Mouse (Mus musculus) testis, postnatal 10 days (tissue): ENCODE measurements around the gene Cep164.
"Not testable (repeated sequence)": the region's sequence is repeated elsewhere in the genome, so short reads cannot be mapped to it uniquely, and the experiment has no call there.

Experiments
- DNase-seq: peaks from one replicate; pipeline ENCODE4 v3.0.0; 2021; ENCODE audit warnings: low spot score

Cep164 gene

DNA sequence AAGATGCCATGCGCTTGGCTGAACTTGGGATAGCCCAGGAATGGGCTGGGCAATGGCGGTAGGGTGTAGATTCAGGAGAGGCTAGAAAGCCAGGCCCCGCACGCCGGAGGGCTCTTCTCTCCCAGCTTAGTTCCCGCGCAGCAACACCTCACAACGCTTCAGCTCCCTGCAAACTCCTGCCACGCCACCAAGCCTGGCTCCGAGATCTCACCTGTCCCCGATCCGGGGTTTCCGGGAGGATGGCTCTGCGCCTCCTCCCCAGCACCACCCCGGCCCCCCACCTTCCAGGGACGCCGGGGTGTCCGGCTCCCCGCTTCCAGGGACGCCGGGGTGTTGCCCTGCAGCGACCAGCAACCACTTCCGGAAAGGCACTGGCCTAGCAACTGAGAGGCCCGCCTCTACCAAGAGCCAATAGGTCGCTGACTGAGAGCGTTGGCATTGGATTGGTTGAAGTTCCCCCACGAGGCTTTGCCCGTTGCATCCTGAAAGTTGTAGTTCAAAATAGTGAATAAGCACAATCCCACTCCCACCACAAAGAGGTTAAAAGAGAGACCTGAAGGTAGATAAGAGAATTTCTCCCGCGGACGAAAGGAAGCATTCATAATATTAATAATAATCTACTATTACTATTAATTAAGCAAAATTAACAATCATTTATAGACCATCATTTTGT lies at the start of gene Cep164:
Gene Cep164, minus strand, starts transcription at position 401 of the 673 bp plus-strand sequence.
- peak; percentile 82 for DNase-seq

DNA sequence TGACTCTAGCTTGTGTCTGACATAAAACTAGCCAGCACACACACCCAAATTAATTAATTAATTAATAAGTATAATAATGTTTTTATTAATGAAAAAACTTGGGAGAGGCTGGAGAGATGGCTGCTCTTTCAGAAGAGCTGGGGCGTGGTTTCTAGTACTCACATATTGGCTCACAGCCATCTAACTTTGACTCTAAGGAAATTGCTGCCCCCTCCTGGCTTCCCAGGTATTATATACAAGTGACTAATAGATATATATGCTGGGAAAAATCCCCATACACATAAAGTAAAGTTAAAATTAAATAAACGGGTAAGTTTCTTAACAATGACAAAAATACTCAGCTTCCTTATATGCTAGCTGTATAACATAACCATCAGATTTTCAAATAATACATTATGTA lies 49.4 kb upstream of the Cep164 start:
- peak; percentile 74 for DNase-seq

- no peak for DNase-seq
Observed at GRCm38 (mm10) chr9:45870265-45870664, 41.8 kb upstream of the Cep164 start.

DNA sequence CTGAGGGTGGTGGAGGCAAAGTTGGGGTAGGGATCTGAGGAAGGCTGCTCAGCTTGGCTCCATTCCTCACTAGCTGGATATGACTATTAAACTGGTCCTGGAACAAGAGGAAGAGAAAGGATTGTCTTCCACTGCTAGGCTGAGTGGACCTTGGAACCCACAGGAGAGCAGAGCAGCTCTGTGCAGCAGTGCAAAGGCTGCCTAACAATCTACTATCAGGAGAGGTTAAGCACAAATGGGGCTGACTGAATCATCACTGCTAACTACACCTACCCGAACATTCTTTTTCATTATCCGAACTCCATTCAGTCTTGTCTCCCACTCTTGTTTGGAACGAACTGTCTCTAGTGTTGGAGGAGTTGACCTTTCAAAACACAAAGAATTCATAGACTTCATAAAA lies 40.7 kb upstream of the Cep164 start:
- DNase-seq = no peak

GRCm38 (mm10) chr9:45861813-45862212 lies 33.3 kb upstream of the Cep164 start:
- DNase-seq = no peak

GRCm38 (mm10) chr9:45859364-45859763 lies 30.9 kb upstream of the Cep164 start:
- no peak for DNase-seq

- no peak for DNase-seq
Observed at GRCm38 (mm10) chr9:45854136-45854535, 25.6 kb upstream of the Cep164 start.

DNA sequence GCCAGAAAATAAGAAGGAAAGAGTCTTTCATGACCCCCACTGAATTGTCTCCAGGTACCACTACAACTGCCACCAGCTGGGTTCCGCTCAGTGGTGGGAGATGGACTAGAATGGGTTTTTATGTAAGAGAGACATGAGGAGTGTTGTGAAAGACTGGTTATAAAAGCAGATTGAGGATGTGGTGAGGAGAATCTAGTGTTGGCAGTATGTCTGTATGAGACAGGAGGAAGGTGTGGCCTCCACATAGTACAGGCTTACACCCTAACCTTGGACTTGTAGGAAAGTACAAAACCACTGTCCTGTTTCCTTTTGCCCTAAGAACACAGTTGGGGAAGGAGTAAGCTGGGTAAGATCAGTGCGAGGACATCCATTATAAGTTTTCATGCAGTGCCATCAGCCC lies 25.2 kb upstream of the Cep164 start:
- DNase-seq = no peak

DNA sequence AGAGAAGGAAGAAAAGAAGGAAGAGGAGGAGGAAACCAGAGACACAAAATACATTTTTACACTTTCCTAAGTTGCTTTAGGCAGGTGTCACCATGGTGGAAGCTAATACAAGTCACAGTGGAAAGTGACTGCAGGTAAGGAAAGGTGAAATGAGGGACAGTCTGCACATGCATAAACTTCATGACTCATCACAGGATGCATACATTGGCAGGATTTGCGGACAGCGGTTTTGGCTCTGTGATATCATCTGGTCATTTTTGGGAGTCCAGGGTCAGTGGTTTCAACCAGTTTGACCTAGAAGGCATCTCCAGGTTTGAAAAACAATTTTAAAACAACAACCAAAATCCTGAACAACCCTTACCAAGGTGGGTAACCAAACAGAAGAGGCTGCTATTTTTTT lies 23.3 kb upstream of the Cep164 start:
- DNase-seq = no peak

DNA sequence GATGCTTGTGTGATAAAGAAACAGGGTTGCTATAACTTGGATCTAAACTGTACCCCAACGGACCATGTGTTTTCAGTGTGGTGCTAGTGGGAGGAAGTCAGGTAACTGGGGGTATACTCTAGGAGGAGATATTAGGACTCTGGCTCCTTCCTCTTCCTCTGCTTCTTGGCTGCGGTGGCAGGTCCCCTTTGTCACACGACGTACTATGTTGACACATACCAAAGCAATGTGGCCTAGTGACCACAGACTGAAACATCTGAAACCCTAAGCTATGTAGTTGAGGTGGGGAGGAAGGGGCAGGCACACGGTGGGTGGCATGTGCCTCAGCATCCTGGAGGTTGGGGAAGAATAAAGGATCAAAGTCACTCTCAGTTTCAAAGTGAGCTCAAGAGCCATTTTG lies 22.8 kb upstream of the Cep164 start:
- DNase-seq = no peak

DNA sequence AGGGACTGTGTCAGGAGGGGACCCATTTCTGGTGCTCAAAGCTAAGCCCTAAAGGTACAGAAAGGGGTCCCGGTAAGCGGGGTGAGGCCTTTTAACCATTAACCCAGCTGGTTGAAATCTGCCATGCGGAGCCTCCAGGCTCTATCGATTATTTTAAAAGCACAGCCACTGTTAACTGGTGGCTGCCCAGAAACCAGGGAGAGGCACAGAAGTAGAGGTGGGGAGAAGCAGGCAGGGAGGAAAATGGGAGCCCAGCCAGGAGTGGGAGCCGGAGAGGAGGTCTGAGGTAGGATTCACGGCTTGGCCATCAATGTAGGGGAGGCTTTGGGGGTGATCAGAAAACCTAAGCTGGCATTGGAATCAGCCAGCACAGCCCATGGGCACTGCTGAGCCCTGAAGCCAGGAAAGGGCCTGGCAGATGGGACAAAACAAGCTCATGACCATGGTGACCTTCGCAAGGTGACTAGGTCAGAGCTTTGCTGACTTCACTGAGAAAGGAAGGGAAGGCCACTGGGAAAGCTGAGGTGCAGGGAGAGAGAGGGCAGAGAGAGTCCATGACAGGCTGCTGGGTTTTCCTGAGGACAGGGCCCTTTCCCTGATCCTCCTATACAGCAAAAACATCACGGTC lies 22.2 kb upstream of the Cep164 start:
- peak; percentile 57 for DNase-seq

- peak; percentile 64 for DNase-seq
Observed at GRCm38 (mm10) chr9:45849528-45850408, 21.3 kb upstream of the Cep164 start.

GRCm38 (mm10) chr9:45846891-45847460 lies 18.5 kb upstream of the Cep164 start:
- DNase-seq = no peak

DNA sequence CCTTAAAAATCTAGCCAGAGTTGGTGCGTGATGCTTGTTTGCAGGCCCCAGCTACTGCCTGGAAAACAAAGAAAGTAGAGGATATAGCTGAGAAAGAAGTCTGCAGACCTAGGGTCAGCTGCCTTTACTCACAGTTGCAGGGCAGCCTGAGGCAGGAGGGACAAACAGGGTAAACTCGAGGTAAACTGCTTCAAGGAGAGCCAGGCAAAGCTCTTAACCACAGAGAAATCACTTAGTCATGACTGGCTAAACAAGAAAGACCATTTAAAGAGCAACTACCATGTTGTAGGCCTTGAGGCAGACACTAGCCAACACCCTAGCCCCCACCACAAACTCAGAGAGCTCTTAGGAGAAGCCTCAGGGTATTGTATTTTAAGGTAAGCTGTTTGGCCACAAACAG lies 17.7 kb upstream of the Cep164 start:
- DNase-seq = not testable (repeated sequence)

GRCm38 (mm10) chr9:45845541-45845940 lies 17.1 kb upstream of the Cep164 start:
- DNase-seq = no peak

DNA sequence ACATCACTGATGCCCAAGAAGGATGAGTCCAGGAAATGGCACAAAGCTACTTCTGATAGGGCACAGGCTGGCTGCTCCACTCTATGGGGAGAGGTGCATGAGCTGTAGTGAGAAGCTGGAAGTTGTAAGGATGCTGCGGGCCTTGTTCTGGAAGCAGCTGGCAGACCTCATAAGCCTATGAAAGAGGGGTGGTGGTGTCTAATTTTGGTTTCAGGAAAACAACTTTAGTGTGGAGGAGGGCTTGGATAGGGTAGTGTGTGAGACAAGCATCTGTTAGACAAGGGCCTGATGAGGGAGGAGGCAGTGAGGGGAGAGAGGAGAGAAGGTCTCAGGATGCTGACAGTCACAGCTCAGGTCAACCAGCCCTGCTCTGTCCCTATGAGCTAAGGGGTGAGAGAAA lies 15.3 kb upstream of the Cep164 start:
- no peak for DNase-seq

DNA sequence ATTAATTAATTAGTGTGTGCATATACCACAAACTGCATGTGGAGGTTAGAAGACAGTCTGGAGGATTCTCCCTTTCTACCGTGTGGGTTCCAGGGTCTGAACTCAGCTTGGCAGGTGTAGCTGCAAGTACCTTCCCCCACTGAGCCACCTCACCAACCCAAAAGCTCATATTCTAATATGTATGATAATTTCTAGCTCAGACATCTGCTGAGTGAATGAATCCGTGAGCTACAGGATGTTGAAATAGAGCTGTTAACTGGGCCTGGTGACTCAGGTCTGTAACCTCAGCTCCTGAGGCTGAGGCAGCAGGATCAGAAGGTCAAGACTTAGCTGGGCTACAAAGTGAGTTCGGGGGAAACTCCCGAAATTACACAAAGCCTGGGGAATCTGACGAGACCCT lies 14.5 kb upstream of the Cep164 start:
- no peak for DNase-seq

DNA sequence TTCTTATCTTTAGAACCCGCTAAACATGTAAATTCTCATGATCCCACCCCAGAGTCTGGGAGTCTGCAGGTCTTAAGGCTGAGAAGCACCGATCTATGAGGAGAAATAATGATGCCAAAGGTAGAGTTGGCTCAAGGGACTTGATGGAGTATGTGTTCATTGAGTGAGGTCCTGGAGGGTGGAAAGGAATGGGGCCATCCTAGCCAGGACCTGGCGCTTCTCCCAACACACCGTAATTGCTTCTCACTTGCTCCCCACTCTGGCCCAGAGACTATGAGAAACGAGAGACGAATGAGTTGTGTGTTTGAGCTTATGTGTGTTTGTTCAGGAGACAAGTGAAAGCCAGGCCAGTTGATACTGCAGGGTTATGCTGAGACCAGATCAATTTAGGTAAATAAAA lies 13.0 kb upstream of the Cep164 start:
- no peak for DNase-seq

DNA sequence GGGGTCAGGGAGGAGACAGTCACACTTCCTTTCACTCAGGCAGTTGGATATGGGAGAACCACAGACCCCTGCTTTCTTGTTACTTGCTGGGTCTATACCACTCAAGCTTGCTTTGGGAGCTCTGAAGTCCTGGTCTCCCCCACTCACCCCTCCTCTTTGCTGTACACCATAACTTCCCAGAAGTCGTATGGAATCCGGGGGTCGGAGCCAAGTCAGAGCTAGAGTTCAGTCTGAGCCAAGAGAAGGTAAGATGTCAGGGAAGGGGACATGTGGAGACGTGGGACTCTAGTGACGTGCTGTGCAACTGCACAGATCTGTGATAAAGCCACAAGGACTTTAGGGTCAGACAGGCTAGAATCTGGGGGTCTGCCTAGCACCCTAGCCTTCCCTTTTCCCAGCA lies 11.8 kb upstream of the Cep164 start:
- DNase-seq = no peak

GRCm38 (mm10) chr9:45839982-45840300 lies 11.4 kb upstream of the Cep164 start:
- no peak for DNase-seq

DNA sequence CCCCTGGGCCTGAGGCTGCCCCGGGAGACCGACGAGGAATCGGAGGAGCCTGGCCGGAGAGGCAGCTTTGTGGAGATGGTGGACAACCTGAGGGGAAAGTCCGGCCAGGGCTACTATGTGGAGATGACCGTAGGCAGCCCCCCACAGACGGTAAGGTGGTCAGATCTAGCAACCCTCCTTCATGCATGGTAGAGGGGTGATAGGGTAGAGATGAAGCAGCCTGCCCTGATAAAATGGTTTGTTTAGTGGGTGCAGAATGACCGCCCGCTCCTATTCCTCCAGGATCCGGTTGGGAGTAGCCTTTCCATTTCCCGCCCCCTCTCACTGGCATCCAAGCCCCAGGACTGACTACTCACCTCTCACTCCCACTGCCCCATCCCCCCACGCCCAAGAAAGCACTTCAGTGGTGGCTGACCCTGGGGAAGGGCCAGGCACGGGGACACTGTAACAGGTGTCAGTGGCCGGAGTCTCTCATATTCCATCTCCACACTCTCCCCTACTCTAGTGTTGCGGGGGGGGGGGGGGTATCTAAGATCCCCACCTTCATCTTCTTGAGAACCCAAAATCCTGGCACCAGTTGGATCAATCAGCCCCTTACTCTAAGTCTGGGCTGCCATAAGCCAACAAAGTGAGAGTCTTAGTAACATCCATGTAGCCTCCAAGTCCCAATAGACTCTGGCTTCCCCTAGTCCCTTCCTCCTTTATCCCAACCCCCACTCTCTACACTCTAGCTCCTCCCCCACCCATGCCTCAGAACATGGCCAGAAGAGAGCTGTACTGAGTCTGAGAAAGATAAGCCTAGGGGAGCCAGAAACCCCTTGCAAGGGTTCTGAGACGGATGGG lies 10.9 kb upstream of the Cep164 start:
- DNase-seq = peak; percentile 63
